Mouse (Mus musculus): ENCODE measurements around the gene Kat2b. TPM values are rescaled to one million over a fixed set of nuclear protein-coding genes. Genes with fewer than 3 reads are reported as not detected.
"Not testable (repeated sequence)": the region's sequence is repeated elsewhere in the genome, so short reads cannot be mapped to it uniquely, and the experiment has no call there.

Gene Kat2b
- polyA plus RNA-seq, 1 experiment from 2014 or later, result 8.7 TPM

DNA sequence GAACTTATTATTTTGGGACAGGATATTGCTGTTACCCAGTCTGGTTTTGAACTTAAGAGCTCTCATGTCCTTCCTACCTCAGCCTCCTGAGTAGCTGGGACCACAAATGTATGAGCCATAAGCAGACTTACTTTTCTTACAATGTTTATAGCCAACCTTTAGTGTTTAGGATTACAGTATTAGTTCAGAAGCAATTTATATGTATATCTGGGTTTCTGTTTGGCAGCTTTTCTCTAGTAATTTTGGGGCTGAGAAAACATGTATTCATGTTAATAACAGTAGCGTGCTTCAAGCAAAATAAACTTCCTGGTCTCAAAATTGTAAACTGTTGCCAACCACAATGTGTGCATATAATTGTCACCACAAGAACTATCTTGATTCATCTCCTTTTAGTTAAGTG is 121.7 kb downstream of the Kat2b start:
- Histone ChIP-seq H3K4me2 (ENCODE audit: low read length) (no peak overlapping the region; the same call in 1 of the 2 replicates), H3K36me3 (ENCODE audit: control insufficient read depth, insufficient read depth, low read length) (no peaks in the 10 kb centered on the region), H3K9me3 (replicated peaks; ENCODE audit: control insufficient read depth, low read length, poor library complexity, severe bottlenecking) (no peaks in the 10 kb centered on the region), H3K27ac (ENCODE audit: low read length) (no peak overlapping the region), H3K27me3 (ENCODE audit: control insufficient read depth, insufficient read depth, low read depth, low read length) (no peaks in the 10 kb centered on the region), H3K4me1 (ENCODE audit: control insufficient read depth, insufficient read depth, low read length) (peaks cover 8% of the 10 kb centered on the region), H3K4me3 (ENCODE audit: low read depth, low read length) (no peak overlapping the region), H3K9ac (ENCODE audit: low read depth, low read length) (no peak overlapping the region)
- ATAC-seq, result no peak
- 30% methylated on average over 1 of the region's 1 CpGs for WGBS

DNA sequence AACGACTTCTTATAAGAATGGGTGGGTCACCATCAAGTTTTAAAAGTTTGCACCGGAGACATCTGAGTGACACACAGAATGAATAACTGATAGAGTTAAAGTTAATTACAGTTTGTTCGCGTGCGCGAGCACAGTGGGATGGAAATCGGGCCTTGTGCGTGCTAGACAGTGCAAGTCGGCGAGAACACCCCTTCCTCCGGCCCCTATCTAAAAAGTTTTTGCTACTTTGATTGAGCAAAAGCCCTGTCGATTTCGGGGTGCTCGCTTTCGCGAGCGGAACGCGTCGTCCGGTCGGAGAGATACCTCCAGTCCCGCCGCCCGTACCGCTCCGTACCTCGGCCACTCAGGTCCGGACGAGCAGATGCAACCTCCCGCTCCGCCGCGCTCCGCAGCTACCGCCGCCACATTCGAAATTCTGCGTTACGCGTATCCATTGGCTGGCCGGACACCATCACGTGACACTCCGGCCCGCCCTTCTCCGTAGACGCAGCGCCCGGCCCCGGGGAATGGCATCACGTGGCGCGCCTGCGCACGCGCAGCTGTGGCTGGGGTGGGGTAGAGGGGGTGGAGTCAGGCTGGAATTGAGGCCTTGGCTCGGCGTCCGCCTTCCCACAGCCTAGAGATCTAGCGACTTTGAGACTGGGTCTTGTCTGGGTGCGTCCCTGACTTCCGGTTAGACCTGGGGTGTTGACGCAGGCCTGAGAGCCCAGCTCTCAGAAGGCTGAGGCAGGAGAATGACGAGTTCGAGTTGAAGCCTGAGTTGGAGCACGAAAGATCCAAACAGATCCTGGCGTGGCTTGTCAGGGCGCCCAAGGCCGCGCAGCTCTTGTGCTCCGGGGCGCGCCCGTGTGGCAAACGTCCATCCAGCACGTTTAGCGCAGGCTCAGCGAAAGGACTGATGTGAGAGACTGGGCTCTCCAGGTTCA is 122.5 kb downstream of the Kat2b start, which contains the start of gene Sgo1:
TSS of gene Sgo1 (minus strand) at position 457 of the 926 bp plus-strand sequence.
- Histone ChIP-seq H3K27me3 (ENCODE audit: control insufficient read depth, insufficient read depth, low read depth, low read length) (no peaks in the 10 kb centered on the region), H3K9me3 (replicated peaks; ENCODE audit: control insufficient read depth, low read length, poor library complexity, severe bottlenecking) (no peaks in the 10 kb centered on the region), H3K27ac (ENCODE audit: low read length) (peak within 1 kb of the TSS; percentile 96), H3K4me1 (ENCODE audit: control insufficient read depth, insufficient read depth, low read length) (peaks cover 8% of the 10 kb centered on the region), H3K4me2 (ENCODE audit: low read length) (peak within 1 kb of the TSS; percentile 91), H3K36me3 (ENCODE audit: control insufficient read depth, insufficient read depth, low read length) (no peaks in the 10 kb centered on the region), H3K4me3 (ENCODE audit: low read depth, low read length) (peak within 1 kb of the TSS; percentile 60), H3K9ac (ENCODE audit: low read depth, low read length) (peak within 1 kb of the TSS; percentile 82)
- WGBS, result under 1% methylated on average over 78 of the region's 78 CpGs
- ATAC-seq, result peak; percentile 100

DNA sequence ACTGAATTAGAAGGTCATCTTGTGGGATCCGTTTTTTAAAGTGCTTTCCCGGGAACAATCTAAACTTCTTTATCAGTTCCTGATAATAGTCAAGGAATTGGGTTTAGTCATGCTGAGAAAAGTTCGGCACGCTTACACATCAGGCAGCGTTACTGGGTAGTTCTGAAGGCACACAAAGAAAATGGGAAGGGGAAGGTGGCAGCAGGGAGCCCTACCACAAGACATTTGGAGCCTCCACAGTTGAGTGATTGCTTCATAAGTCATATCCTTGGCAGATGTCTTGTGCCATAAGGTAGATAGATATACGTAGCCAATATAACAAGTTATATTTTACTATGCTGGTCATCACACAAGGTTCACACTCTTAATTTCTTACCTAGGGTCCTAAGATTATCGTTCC is 123.3 kb downstream of the Kat2b start:
- peak overlapping the region; percentile 91 for H3K4me2 ChIP-seq (ENCODE audit: low read length)
- H3K27me3 ChIP-seq (ENCODE audit: control insufficient read depth, insufficient read depth, low read depth, low read length), result no peaks in the 10 kb centered on the region
- WGBS, result 20% methylated on average over 7 of the region's 7 CpGs
- H3K4me1 ChIP-seq (ENCODE audit: control insufficient read depth, insufficient read depth, low read length), result peaks cover 8% of the 10 kb centered on the region
- no peaks in the 10 kb centered on the region for H3K9me3 ChIP-seq (replicated peaks; ENCODE audit: control insufficient read depth, low read length, poor library complexity, severe bottlenecking)
- ATAC-seq, result peak; percentile 40
- H3K9ac ChIP-seq (ENCODE audit: low read depth, low read length), result peak overlapping the region; percentile 82
- peak overlapping the region; percentile 96 for H3K27ac ChIP-seq (ENCODE audit: low read length)
- H3K4me3 ChIP-seq (ENCODE audit: low read depth, low read length), result peak overlapping the region; percentile 60
- no peaks in the 10 kb centered on the region for H3K36me3 ChIP-seq (ENCODE audit: control insufficient read depth, insufficient read depth, low read length)

DNA sequence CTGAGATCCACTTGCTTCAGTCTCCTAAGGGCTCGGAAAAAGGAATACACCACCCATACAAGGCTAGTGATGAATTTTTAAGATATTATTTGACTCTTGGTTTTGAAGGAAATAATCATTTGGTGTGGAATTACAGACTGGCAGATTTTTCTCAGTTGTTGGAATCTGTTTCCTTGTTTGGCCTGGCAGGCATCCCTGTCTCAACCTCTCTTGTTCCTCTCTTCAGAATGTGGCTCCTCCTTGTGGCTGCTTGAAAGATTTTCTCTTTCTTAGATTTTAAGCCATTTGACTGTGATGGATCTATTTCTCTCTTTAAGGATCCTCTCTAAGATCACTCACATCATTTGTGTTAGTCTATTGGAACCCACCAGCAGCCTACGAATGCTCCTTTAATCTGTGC is 127.4 kb downstream of the Kat2b start:
- Histone ChIP-seq H3K27ac (ENCODE audit: low read length) (no peak overlapping the region), H3K4me3 (ENCODE audit: low read depth, low read length) (no peak overlapping the region), H3K9ac (ENCODE audit: low read depth, low read length) (no peak overlapping the region), H3K9me3 (replicated peaks; ENCODE audit: control insufficient read depth, low read length, poor library complexity, severe bottlenecking) (no peaks in the 10 kb centered on the region), H3K4me1 (ENCODE audit: control insufficient read depth, insufficient read depth, low read length) (peaks cover 6% of the 10 kb centered on the region), H3K36me3 (ENCODE audit: control insufficient read depth, insufficient read depth, low read length) (no peaks in the 10 kb centered on the region), H3K27me3 (ENCODE audit: control insufficient read depth, insufficient read depth, low read depth, low read length) (no peaks in the 10 kb centered on the region), H3K4me2 (ENCODE audit: low read length) (no peak overlapping the region)
- no peak for ATAC-seq
- 80% methylated on average over 2 of the region's 2 CpGs for WGBS

DNA sequence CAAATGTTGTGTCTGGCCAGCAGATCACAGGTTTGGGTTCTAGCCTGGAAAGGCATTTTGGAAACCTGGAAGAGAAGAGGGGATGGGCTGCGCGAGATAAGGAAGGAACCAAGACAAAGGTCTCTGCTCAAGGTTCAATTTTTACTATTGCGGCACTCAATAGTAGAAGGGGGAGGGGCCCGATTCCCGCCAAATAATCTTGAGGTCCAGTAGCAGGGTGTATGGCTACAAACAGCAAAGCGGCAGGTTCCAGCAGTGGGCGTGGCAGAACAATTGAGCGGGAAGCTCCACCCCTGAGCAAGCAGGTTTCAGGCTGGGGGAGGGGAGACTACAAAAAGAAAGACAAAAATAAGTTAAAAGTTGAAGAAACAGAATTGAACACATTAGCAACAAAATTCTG is 130.9 kb downstream of the Kat2b start:
- H3K27me3 ChIP-seq (ENCODE audit: control insufficient read depth, insufficient read depth, low read depth, low read length); H3K27ac ChIP-seq (ENCODE audit: low read length); H3K9ac ChIP-seq (ENCODE audit: low read depth, low read length); H3K4me2 ChIP-seq (ENCODE audit: low read length); H3K36me3 ChIP-seq (ENCODE audit: control insufficient read depth, insufficient read depth, low read length); H3K4me1 ChIP-seq (ENCODE audit: control insufficient read depth, insufficient read depth, low read length); ATAC-seq; H3K4me3 ChIP-seq (ENCODE audit: low read depth, low read length); H3K9me3 ChIP-seq (replicated peaks; ENCODE audit: control insufficient read depth, low read length, poor library complexity, severe bottlenecking): not testable (repeated sequence)
- 90% methylated on average over 8 of the region's 8 CpGs for WGBS

DNA sequence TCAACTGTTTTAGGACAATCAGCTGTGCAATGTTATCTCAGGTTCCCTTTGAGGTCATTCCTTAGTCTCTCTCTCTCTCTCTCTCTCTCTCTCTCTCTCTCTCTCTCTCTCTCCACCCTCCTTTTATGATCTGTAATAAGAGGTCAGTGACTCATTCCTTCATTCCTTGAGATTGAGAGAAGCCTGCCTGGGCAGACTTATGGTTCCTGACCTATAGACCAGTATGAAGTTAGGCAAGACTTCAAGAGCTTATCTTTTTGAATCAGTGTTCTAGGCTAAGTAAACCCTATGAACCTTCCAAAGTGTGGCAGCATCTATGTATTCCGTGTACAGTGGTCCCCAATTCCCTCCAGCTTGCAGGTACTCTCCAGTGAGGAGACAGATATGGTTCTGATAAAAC is 147.8 kb downstream of the Kat2b start:
- H3K4me3 ChIP-seq (ENCODE audit: low read depth, low read length), result no peak overlapping the region
- no peaks in the 10 kb centered on the region for H3K27me3 ChIP-seq (ENCODE audit: control insufficient read depth, insufficient read depth, low read depth, low read length)
- no peaks in the 10 kb centered on the region for H3K36me3 ChIP-seq (ENCODE audit: control insufficient read depth, insufficient read depth, low read length)
- no peaks in the 10 kb centered on the region for H3K4me1 ChIP-seq (ENCODE audit: control insufficient read depth, insufficient read depth, low read length)
- H3K4me2 ChIP-seq (ENCODE audit: low read length), result no peak overlapping the region
- no peaks in the 10 kb centered on the region for H3K9me3 ChIP-seq (replicated peaks; ENCODE audit: control insufficient read depth, low read length, poor library complexity, severe bottlenecking)
- 74% methylated on average over 1 of the region's 1 CpGs for WGBS
- H3K9ac ChIP-seq (ENCODE audit: low read depth, low read length), result no peak overlapping the region
- no peak overlapping the region for H3K27ac ChIP-seq (ENCODE audit: low read length)
- no peak for ATAC-seq

DNA sequence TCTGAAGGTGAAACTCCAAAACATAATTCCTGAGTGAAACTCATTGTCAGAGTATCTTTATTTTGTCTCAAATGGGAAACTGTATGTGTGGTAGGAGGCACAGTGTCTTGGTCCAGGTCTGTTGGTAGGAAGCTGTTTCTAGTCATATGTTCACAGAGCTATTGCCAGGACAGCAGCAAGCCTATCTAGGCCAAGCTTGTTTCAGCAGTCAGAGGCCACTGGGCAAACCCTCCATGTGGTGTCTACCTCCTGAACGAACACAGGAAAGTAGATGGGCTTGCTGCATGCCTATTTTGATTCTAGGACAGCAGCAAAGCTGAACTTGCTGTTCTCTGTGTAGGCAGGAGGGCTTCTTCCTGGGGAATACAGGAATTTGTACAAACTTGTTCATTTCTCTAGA is 148.5 kb downstream of the Kat2b start:
- not testable (repeated sequence) for ATAC-seq; H3K27me3 ChIP-seq (ENCODE audit: control insufficient read depth, insufficient read depth, low read depth, low read length); H3K9me3 ChIP-seq (replicated peaks; ENCODE audit: control insufficient read depth, low read length, poor library complexity, severe bottlenecking); H3K36me3 ChIP-seq (ENCODE audit: control insufficient read depth, insufficient read depth, low read length); H3K27ac ChIP-seq (ENCODE audit: low read length); H3K9ac ChIP-seq (ENCODE audit: low read depth, low read length); H3K4me1 ChIP-seq (ENCODE audit: control insufficient read depth, insufficient read depth, low read length); H3K4me3 ChIP-seq (ENCODE audit: low read depth, low read length); H3K4me2 ChIP-seq (ENCODE audit: low read length)
- WGBS, result 81% methylated on average over 1 of the region's 1 CpGs

DNA sequence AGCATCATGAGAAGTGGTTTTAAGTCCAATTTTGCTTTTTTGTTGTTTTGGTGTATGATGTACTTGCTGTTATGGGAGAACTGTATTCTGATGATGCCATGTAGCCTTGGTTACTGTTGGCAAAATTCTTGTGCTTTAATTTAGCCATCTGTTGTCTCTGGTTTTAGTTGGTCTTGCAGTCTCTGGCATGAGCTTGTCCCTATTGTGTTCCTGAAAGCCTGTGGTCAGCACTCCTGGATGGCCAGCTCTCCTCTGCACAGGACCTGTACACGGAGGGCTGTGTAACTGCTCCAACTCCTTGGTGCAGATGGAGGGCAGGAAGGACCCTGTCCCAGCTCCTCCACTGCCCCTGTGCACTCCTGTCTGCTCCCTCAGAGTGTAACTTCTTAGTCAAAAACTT is 151.8 kb downstream of the Kat2b start:
- no peaks in the 10 kb centered on the region for H3K4me1 ChIP-seq (ENCODE audit: control insufficient read depth, insufficient read depth, low read length)
- H3K9ac ChIP-seq (ENCODE audit: low read depth, low read length), result no peak overlapping the region
- no peaks in the 10 kb centered on the region for H3K36me3 ChIP-seq (ENCODE audit: control insufficient read depth, insufficient read depth, low read length)
- H3K27me3 ChIP-seq (ENCODE audit: control insufficient read depth, insufficient read depth, low read depth, low read length), result no peaks in the 10 kb centered on the region
- WGBS, result 65% methylated on average over 1 of the region's 1 CpGs
- no peaks in the 10 kb centered on the region for H3K9me3 ChIP-seq (replicated peaks; ENCODE audit: control insufficient read depth, low read length, poor library complexity, severe bottlenecking)
- no peak overlapping the region for H3K4me3 ChIP-seq (ENCODE audit: low read depth, low read length)
- no peak overlapping the region for H3K27ac ChIP-seq (ENCODE audit: low read length)
- no peak for ATAC-seq
- no peak overlapping the region for H3K4me2 ChIP-seq (ENCODE audit: low read length)

DNA sequence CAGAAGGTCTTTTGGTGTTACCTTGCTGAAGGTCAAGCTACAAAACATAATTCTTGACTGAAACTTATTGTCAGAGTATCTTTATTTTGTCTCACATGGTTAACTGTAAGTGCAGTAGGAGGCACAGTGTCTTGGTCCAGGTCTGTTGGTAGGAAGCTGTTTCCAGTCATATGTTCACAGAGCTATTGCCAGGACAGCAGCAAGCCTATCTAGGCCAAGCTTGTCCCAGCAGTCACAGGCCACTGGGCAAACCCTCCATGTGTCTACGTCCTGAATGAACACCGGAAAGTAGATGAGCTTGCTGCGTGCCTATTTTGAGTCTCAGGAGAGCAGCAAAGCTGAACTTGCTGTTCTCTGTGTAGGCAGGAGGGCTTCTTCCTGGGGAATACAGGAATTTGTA is 152.3 kb downstream of the Kat2b start:
- not testable (repeated sequence) for H3K9ac ChIP-seq (ENCODE audit: low read depth, low read length); H3K4me3 ChIP-seq (ENCODE audit: low read depth, low read length); H3K4me2 ChIP-seq (ENCODE audit: low read length); H3K36me3 ChIP-seq (ENCODE audit: control insufficient read depth, insufficient read depth, low read length); H3K4me1 ChIP-seq (ENCODE audit: control insufficient read depth, insufficient read depth, low read length); H3K9me3 ChIP-seq (replicated peaks; ENCODE audit: control insufficient read depth, low read length, poor library complexity, severe bottlenecking); H3K27me3 ChIP-seq (ENCODE audit: control insufficient read depth, insufficient read depth, low read depth, low read length); H3K27ac ChIP-seq (ENCODE audit: low read length); ATAC-seq
- WGBS, result 89% methylated on average over 3 of the region's 3 CpGs

Measured in midbrain, embryonic 16.5 days (tissue).